Comparison of ENCODE assay signal across 17 mouse cellular contexts in genomic region chr14:105956796-105957195, GRCm38 (mm10).
"Had no signal": no experiment of that assay in that cellular context is flagged by ENCODE, and none has a peak within 500 bp of the region (broad histone marks: within the 10 kb centered on the region; RNA-seq: fewer than 3 reads in every experiment).

No protein-coding gene starts in this region.

- H3K36me3 ChIP-seq: limb, embryonic 10.5 days; limb, embryonic 13.5 days; liver, embryonic 13.5 days; midbrain, embryonic 13.5 days; neural tube, embryonic 13.5 days had no signal

- H3K4me1 ChIP-seq: limb, embryonic 10.5 days; limb, embryonic 13.5 days; liver, embryonic 13.5 days; midbrain, embryonic 13.5 days; neural tube, embryonic 13.5 days had no signal

- ATAC-seq: intestine, postnatal 0 days; midbrain, embryonic 13.5 days had no signal

- H3K4me2 ChIP-seq: limb, embryonic 13.5 days; liver, embryonic 13.5 days; midbrain, embryonic 13.5 days; neural tube, embryonic 13.5 days had no signal

- H3K4me3 ChIP-seq: layer of hippocampus, adult 2 months; limb, embryonic 10.5 days; limb, embryonic 13.5 days; liver, embryonic 13.5 days; midbrain, embryonic 13.5 days; neural tube, embryonic 13.5 days had no signal

- H3K27ac ChIP-seq: kidney, postnatal 0 days; layer of hippocampus, adult 2 months; limb, embryonic 10.5 days; limb, embryonic 13.5 days; liver, embryonic 13.5 days; midbrain, embryonic 13.5 days; neural tube, embryonic 13.5 days had no signal

- H3K9ac ChIP-seq: limb, embryonic 13.5 days; liver, embryonic 13.5 days; midbrain, embryonic 13.5 days; neural tube, embryonic 13.5 days had no signal

- H3K27me3 ChIP-seq: limb, embryonic 13.5 days; liver, embryonic 13.5 days; midbrain, embryonic 13.5 days; neural tube, embryonic 13.5 days had no signal

- DNase-seq: kidney, adult 2 months; kidney, postnatal 25 days; layer of hippocampus, adult 9-11 months; liver; liver, embryonic 13.5 days; lung, adult 2 months; lung, postnatal 14 days; lung, postnatal 4 days; retina, postnatal 1 day; thymus, postnatal 25 days had no signal

- H3K9me3 ChIP-seq: limb, embryonic 10.5 days; limb, embryonic 13.5 days; midbrain, embryonic 13.5 days; neural tube, embryonic 13.5 days had no signal
